Mouse (Mus musculus): ENCODE measurements around the gene Tsr1.

DNA sequence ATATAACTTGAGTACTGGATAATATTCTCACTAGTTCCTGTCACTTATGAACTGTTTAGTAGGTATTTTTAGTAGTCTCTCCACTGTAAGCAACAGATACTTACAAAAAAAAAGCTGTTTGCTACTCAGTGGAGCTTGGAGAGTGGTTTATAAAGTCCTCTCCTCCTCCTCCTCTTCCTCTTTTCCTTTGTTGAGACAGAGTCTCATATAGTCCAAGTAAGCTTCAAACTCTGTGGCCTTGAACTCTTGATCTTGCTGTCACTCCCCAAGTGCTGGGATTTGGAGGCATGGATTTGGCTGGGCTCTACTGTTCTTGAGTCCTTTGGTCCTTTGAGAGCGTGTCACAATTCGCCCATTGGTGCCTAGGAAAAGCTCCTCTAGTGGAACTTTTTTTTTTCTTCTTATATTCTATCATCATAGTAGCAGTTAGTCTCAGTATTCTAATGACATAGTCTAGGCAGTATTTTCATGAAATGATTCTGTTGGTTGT is 29.4 kb downstream of the Tsr1 start:
- TF ChIP-seq CTCF (IDR thresholded peaks at IDR 0.05; ENCODE audit: control insufficient read depth, insufficient read depth, insufficient replicate concordance, low read depth, low read length) (no peak), POLR2A (IDR thresholded peaks at IDR 0.05; ENCODE audit: control insufficient read depth, low read depth, low read length) (no peak)

All from testis, adult 2 months (tissue).